Mouse (Mus musculus) embryo, embryonic 10.5 days (tissue): ENCODE data around the gene A330070K13Rik.

Experiments
- DNase-seq: peaks from one replicate; pipeline ENCODE4 v3.0.0-alpha.2; 2015; ENCODE audit warnings: low spot score

A330070K13Rik gene

DNA sequence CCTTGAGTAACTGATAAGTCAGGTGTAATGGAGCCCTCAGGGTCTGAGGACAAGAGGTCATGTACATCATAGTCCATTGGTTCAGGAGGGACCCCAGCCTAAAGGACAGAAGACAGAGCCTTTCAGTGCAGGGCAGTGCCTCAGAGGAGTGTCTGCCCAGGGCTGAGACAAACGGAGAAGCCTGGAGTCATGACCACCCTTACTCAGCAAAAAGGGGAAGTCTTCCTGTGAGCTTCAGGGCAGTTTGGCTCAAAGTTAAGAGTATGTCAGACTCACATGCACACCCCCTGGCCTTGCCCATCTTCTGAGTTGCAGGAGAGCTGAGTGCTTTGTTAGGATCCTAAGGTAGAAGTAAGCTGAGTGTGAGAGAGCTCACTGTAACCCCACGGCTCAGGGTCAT is 54.5 kb downstream of the A330070K13Rik start:
- no peak for DNase-seq
